Mouse (Mus musculus): ENCODE measurements at regions not wholly inside any gene's neighbourhood (a gene's known extent, or its start where the extent isn't known, plus 50 kb on each side); places are given as distances from the start of the nearest gene placed in this dataset.

- no peak overlapping the region for H3K9ac ChIP-seq (ENCODE audit: low read depth, low read length)
- no peaks in the 10 kb centered on the region for H3K36me3 ChIP-seq (ENCODE audit: control insufficient read depth, insufficient read depth, low read length)
- no peak overlapping the region for H3K4me3 ChIP-seq (ENCODE audit: low read length)
- H3K9me3 ChIP-seq (ENCODE audit: control insufficient read depth, low read length) = no peaks in the 10 kb centered on the region
- WGBS = 14% methylated on average over 3 of the region's 3 CpGs
- H3K4me1 ChIP-seq (ENCODE audit: control insufficient read depth, insufficient read depth, low read length) = no peaks in the 10 kb centered on the region
- H3K27ac ChIP-seq (ENCODE audit: low read depth, low read length) = no peak overlapping the region
- H3K4me2 ChIP-seq (replicated peaks; ENCODE audit: low read depth, low read length) = no peak overlapping the region
- H3K27me3 ChIP-seq (ENCODE audit: control insufficient read depth, insufficient read depth, low read length) = no peaks in the 10 kb centered on the region
- ATAC-seq (ENCODE audit: low FRiP score, low TSS enrichment) = peak; percentile 89
These were observed 232.7 kb upstream of the Atxn7l3b start for GRCm38 (mm10) chr10:113161486-113161885.

GRCm38 (mm10) chr10:113160055-113160454 is 231.3 kb upstream of the Atxn7l3b start:
- no peak for ATAC-seq (ENCODE audit: low FRiP score, low TSS enrichment)
- Histone ChIP-seq H3K4me2 (replicated peaks; ENCODE audit: low read depth, low read length) (no peak overlapping the region), H3K4me1 (ENCODE audit: control insufficient read depth, insufficient read depth, low read length) (no peaks in the 10 kb centered on the region), H3K27ac (ENCODE audit: low read depth, low read length) (no peak overlapping the region), H3K36me3 (ENCODE audit: control insufficient read depth, insufficient read depth, low read length) (no peaks in the 10 kb centered on the region), H3K4me3 (ENCODE audit: low read length) (no peak overlapping the region), H3K9ac (ENCODE audit: low read depth, low read length) (no peak overlapping the region), H3K9me3 (ENCODE audit: control insufficient read depth, low read length) (no peaks in the 10 kb centered on the region), H3K27me3 (ENCODE audit: control insufficient read depth, insufficient read depth, low read length) (no peaks in the 10 kb centered on the region)
- WGBS = 82% methylated on average over 5 of the region's 5 CpGs

- no peak overlapping the region for H3K27ac ChIP-seq (ENCODE audit: low read depth, low read length)
- H3K27me3 ChIP-seq (ENCODE audit: control insufficient read depth, insufficient read depth, low read length) = no peaks in the 10 kb centered on the region
- H3K4me2 ChIP-seq (replicated peaks; ENCODE audit: low read depth, low read length) = no peak overlapping the region
- no peaks in the 10 kb centered on the region for H3K9me3 ChIP-seq (ENCODE audit: control insufficient read depth, low read length)
- no peak for ATAC-seq (ENCODE audit: low FRiP score, low TSS enrichment)
- H3K4me3 ChIP-seq (ENCODE audit: low read length) = no peak overlapping the region
- no peak overlapping the region for H3K9ac ChIP-seq (ENCODE audit: low read depth, low read length)
- no peaks in the 10 kb centered on the region for H3K4me1 ChIP-seq (ENCODE audit: control insufficient read depth, insufficient read depth, low read length)
- H3K36me3 ChIP-seq (ENCODE audit: control insufficient read depth, insufficient read depth, low read length) = no peaks in the 10 kb centered on the region
- 88% methylated on average over 6 of the region's 6 CpGs for WGBS
These were observed 230.2 kb upstream of the Atxn7l3b start for GRCm38 (mm10) chr10:113158988-113159387.

- H3K27ac ChIP-seq (ENCODE audit: low read depth, low read length) = no peak overlapping the region
- no peak overlapping the region for H3K4me3 ChIP-seq (ENCODE audit: low read length)
- H3K36me3 ChIP-seq (ENCODE audit: control insufficient read depth, insufficient read depth, low read length) = no peaks in the 10 kb centered on the region
- WGBS = 72% methylated on average over 2 of the region's 2 CpGs
- H3K9ac ChIP-seq (ENCODE audit: low read depth, low read length) = no peak overlapping the region
- no peaks in the 10 kb centered on the region for H3K4me1 ChIP-seq (ENCODE audit: control insufficient read depth, insufficient read depth, low read length)
- 0 out of 2 replicates have a peak, but pooled peaks cover 2% of the 10 kb centered on the region for H3K9me3 ChIP-seq (ENCODE audit: control insufficient read depth, low read length)
- no peak for ATAC-seq (ENCODE audit: low FRiP score, low TSS enrichment)
- H3K27me3 ChIP-seq (ENCODE audit: control insufficient read depth, insufficient read depth, low read length) = no peaks in the 10 kb centered on the region
- no peak overlapping the region for H3K4me2 ChIP-seq (replicated peaks; ENCODE audit: low read depth, low read length)
These were observed 212.8 kb upstream of the Atxn7l3b start for GRCm38 (mm10) chr10:113141606-113142005.

DNA sequence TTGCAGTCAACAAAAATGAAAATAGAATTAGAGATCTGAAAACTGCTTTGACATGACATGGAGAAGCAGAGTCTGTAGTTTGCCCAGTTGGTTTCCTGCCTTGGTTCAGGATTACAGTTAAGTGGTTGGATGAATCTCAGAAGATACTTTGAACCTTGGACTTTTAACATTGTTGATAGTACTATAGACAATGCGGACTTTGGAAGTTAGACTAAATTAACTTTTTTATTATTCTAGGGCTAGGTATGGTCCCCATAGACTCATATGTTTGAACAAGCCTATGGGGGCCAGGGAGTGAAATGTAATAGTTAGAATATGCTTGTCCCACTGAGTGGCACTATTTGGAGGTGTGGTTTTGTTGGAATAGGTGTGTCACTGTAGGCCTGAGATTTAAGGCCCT is 186.2 kb upstream of the Atxn7l3b start:
- Histone ChIP-seq H3K4me3 (ENCODE audit: low read length) (no peak overlapping the region), H3K36me3 (ENCODE audit: control insufficient read depth, insufficient read depth, low read length) (no peaks in the 10 kb centered on the region), H3K4me1 (ENCODE audit: control insufficient read depth, insufficient read depth, low read length) (no peaks in the 10 kb centered on the region), H3K27me3 (ENCODE audit: control insufficient read depth, insufficient read depth, low read length) (no peaks in the 10 kb centered on the region), H3K27ac (ENCODE audit: low read depth, low read length) (no peak overlapping the region), H3K9me3 (ENCODE audit: control insufficient read depth, low read length) (no peaks in the 10 kb centered on the region), H3K9ac (ENCODE audit: low read depth, low read length) (no peak overlapping the region), H3K4me2 (replicated peaks; ENCODE audit: low read depth, low read length) (no peak overlapping the region)
- no peak for ATAC-seq (ENCODE audit: low FRiP score, low TSS enrichment)
- 81% methylated on average over 1 of the region's 1 CpGs for WGBS

DNA sequence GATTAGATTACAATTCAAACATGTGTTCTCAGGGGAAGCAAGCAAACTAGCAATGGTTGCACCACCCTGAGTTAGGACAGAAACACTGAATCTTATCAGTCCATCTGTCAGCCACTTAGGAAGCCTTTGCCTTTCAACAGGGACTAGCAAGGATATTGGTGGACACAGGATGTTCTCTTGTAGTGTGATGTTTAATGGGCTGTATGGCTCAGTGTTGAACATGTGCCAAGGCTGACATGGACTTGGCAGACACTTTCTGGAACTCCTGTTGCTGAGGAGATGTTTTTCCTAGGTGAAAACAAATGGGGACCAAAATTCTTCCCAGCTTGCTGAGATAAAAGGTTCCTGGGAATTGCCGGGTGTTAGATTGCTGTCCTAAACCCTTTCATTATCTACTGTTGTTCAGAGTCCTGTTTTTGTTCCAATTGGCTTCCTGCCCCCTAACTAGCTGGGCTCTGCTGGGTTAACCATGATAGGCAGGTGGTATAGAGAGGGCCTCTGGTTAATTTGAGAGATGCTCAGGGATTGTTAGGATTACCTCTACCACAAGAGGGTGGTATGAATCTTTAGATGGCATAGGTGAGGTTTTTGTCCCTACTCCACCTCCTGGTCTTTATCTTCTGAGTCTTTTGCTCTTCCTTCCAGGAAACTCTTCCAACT is 177.1 kb upstream of the Atxn7l3b start:
- WGBS = 22% methylated on average over 1 of the region's 1 CpGs
- Histone ChIP-seq H3K4me3 (ENCODE audit: low read length) (no peak overlapping the region), H3K4me2 (replicated peaks; ENCODE audit: low read depth, low read length) (no peak overlapping the region), H3K27me3 (ENCODE audit: control insufficient read depth, insufficient read depth, low read length) (no peaks in the 10 kb centered on the region), H3K9ac (ENCODE audit: low read depth, low read length) (no peak overlapping the region), H3K36me3 (ENCODE audit: control insufficient read depth, insufficient read depth, low read length) (no peaks in the 10 kb centered on the region), H3K4me1 (ENCODE audit: control insufficient read depth, insufficient read depth, low read length) (no peaks in the 10 kb centered on the region), H3K9me3 (ENCODE audit: control insufficient read depth, low read length) (no peaks in the 10 kb centered on the region), H3K27ac (ENCODE audit: low read depth, low read length) (no peak overlapping the region)
- ATAC-seq (ENCODE audit: low FRiP score, low TSS enrichment) = no peak

GRCm38 (mm10) chr10:113105301-113105700 is 176.5 kb upstream of the Atxn7l3b start:
- no peak for ATAC-seq (ENCODE audit: low FRiP score, low TSS enrichment)
- H3K4me1 ChIP-seq (ENCODE audit: control insufficient read depth, insufficient read depth, low read length) = no peaks in the 10 kb centered on the region
- WGBS = 89% methylated on average over 2 of the region's 2 CpGs

More at GRCm38 (mm10) chr10:113105301-113105700, 176.5 kb upstream of the Atxn7l3b start:
- H3K27ac ChIP-seq (ENCODE audit: low read depth, low read length) = no peak overlapping the region
- H3K9ac ChIP-seq (ENCODE audit: low read depth, low read length) = no peak overlapping the region
- no peak overlapping the region for H3K4me3 ChIP-seq (ENCODE audit: low read length)
- H3K9me3 ChIP-seq (ENCODE audit: control insufficient read depth, low read length) = no peaks in the 10 kb centered on the region
- H3K36me3 ChIP-seq (ENCODE audit: control insufficient read depth, insufficient read depth, low read length) = no peaks in the 10 kb centered on the region
- H3K4me2 ChIP-seq (replicated peaks; ENCODE audit: low read depth, low read length) = no peak overlapping the region
- H3K27me3 ChIP-seq (ENCODE audit: control insufficient read depth, insufficient read depth, low read length) = no peaks in the 10 kb centered on the region
